Mouse (Mus musculus): ENCODE results near the gene Ip6k1. TPM values are rescaled to one million over a fixed set of nuclear protein-coding genes. Genes with fewer than 3 reads are reported as not detected.

The Ip6k1 gene
- polyA plus RNA-seq, 1 experiment, result 30.8 TPM

GRCm38 (mm10) chr9:107975399-107976386 is 26.6 kb upstream of the Ip6k1 start, which contains the start of gene Uba7:
TSS of gene Uba7 (plus strand) at chr9:107975505.
- Histone ChIP-seq H3K27me3 (ENCODE audit: control insufficient read depth, insufficient read depth, insufficient read length) (no peaks in the 10 kb centered on the region), H3ac (ENCODE audit: control insufficient read depth, insufficient read length, low read depth) (no peak within 1 kb of the TSS), H3K36me3 (ENCODE audit: control insufficient read depth, insufficient read depth) (peaks cover 6% of the 10 kb centered on the region), H3K4me3 (ENCODE audit: insufficient read depth, poor library complexity, severe bottlenecking) (no peak within 1 kb of the TSS), H3K79me3 (ENCODE audit: low read depth) (no peaks in the 10 kb centered on the region), H3K79me2 (ENCODE audit: control insufficient read depth, insufficient read depth) (no peaks in the 10 kb centered on the region)
- TF ChIP-seq USF1 (IDR thresholded peaks at IDR 0.05; ENCODE audit: low read depth) (no peak), CEBPB (IDR thresholded peaks at IDR 0.05; ENCODE audit: low read depth) (no peak), MYOD1 (IDR thresholded peaks at IDR 0.05; ENCODE audit: control insufficient read depth, insufficient read length, low read depth) (no peak), CTCF (IDR thresholded peaks at IDR 0.05; ENCODE audit: control insufficient read depth, insufficient read depth, insufficient read length) (no peak), FOSL1 (IDR thresholded peaks at IDR 0.05; ENCODE audit: insufficient read depth, low read length, poor library complexity, severe bottlenecking) (no peak), MYOG (IDR thresholded peaks at IDR 0.05; ENCODE audit: control insufficient read depth, extremely low read depth, insufficient read length) (no peak), MAX (IDR thresholded peaks at IDR 0.05) (no peak)

- Histone ChIP-seq H3K79me2 (ENCODE audit: control insufficient read depth, insufficient read depth) (no peaks in the 10 kb centered on the region), H3K36me3 (ENCODE audit: control insufficient read depth, insufficient read depth) (no peaks in the 10 kb centered on the region), H3ac (ENCODE audit: control insufficient read depth, insufficient read length, low read depth) (no peak overlapping the region), H3K27me3 (ENCODE audit: control insufficient read depth, insufficient read depth, insufficient read length) (no peaks in the 10 kb centered on the region), H3K4me3 (ENCODE audit: insufficient read depth, poor library complexity, severe bottlenecking) (no peak overlapping the region), H3K79me3 (ENCODE audit: low read depth) (no peaks in the 10 kb centered on the region)
- TF ChIP-seq CTCF (IDR thresholded peaks at IDR 0.05; ENCODE audit: control insufficient read depth, insufficient read depth, insufficient read length) (no peak), USF1 (IDR thresholded peaks at IDR 0.05; ENCODE audit: low read depth) (no peak), MYOG (IDR thresholded peaks at IDR 0.05; ENCODE audit: control insufficient read depth, extremely low read depth, insufficient read length) (no peak), MYOD1 (IDR thresholded peaks at IDR 0.05; ENCODE audit: control insufficient read depth, insufficient read length, low read depth) (no peak), CEBPB (IDR thresholded peaks at IDR 0.05; ENCODE audit: low read depth) (no peak), FOSL1 (IDR thresholded peaks at IDR 0.05; ENCODE audit: insufficient read depth, low read length, poor library complexity, severe bottlenecking) (no peak)
Observed at GRCm38 (mm10) chr9:107978815-107979214, 23.5 kb upstream of the Ip6k1 start.

- TF ChIP-seq MAX (IDR thresholded peaks at IDR 0.05), result no peak
- no peak for TF ChIP-seq FOSL1 (IDR thresholded peaks at IDR 0.05; ENCODE audit: insufficient read depth, low read length, poor library complexity, severe bottlenecking)
- TF ChIP-seq MYOD1 (IDR thresholded peaks at IDR 0.05; ENCODE audit: control insufficient read depth, insufficient read length, low read depth), result no peak
- no peak for TF ChIP-seq MYOG (IDR thresholded peaks at IDR 0.05; ENCODE audit: control insufficient read depth, extremely low read depth, insufficient read length)
- TF ChIP-seq CTCF (IDR thresholded peaks at IDR 0.05; ENCODE audit: control insufficient read depth, insufficient read depth, insufficient read length), result no peak
- TF ChIP-seq CEBPB (IDR thresholded peaks at IDR 0.05; ENCODE audit: low read depth), result no peak
- no peaks in the 10 kb centered on the region for H3K79me2 ChIP-seq (ENCODE audit: control insufficient read depth, insufficient read depth)
- H3K27me3 ChIP-seq (ENCODE audit: control insufficient read depth, insufficient read depth, insufficient read length), result no peaks in the 10 kb centered on the region
- no peaks in the 10 kb centered on the region for H3K36me3 ChIP-seq (ENCODE audit: control insufficient read depth, insufficient read depth)
- no peaks in the 10 kb centered on the region for H3K79me3 ChIP-seq (ENCODE audit: low read depth)
- no peak overlapping the region for H3ac ChIP-seq (ENCODE audit: control insufficient read depth, insufficient read length, low read depth)
- H3K4me3 ChIP-seq (ENCODE audit: insufficient read depth, poor library complexity, severe bottlenecking), result no peak overlapping the region
Observed at GRCm38 (mm10) chr9:107981684-107982605, 20.4 kb upstream of the Ip6k1 start.

- Histone ChIP-seq H3K79me3 (ENCODE audit: low read depth) (no peaks in the 10 kb centered on the region), H3K79me2 (ENCODE audit: control insufficient read depth, insufficient read depth) (no peaks in the 10 kb centered on the region), H3K27me3 (ENCODE audit: control insufficient read depth, insufficient read depth, insufficient read length) (no peaks in the 10 kb centered on the region), H3K4me3 (ENCODE audit: insufficient read depth, poor library complexity, severe bottlenecking) (no peak within 1 kb of the TSS), H3ac (ENCODE audit: control insufficient read depth, insufficient read length, low read depth) (no peak within 1 kb of the TSS), H3K36me3 (ENCODE audit: control insufficient read depth, insufficient read depth) (no peaks in the 10 kb centered on the region)
- TF ChIP-seq MYOD1 (IDR thresholded peaks at IDR 0.05; ENCODE audit: control insufficient read depth, insufficient read length, low read depth), result no peak
- no peak for TF ChIP-seq MAX (IDR thresholded peaks at IDR 0.05)
- no peak for TF ChIP-seq FOSL1 (IDR thresholded peaks at IDR 0.05; ENCODE audit: insufficient read depth, low read length, poor library complexity, severe bottlenecking)
- TF ChIP-seq MYOG (IDR thresholded peaks at IDR 0.05; ENCODE audit: control insufficient read depth, extremely low read depth, insufficient read length), result no peak
- no peak for TF ChIP-seq USF1 (IDR thresholded peaks at IDR 0.05; ENCODE audit: low read depth)
- no peak for TF ChIP-seq CEBPB (IDR thresholded peaks at IDR 0.05; ENCODE audit: low read depth)
- no peak for TF ChIP-seq CTCF (IDR thresholded peaks at IDR 0.05; ENCODE audit: control insufficient read depth, insufficient read depth, insufficient read length)
Observed at GRCm38 (mm10) chr9:107982681-107983346, 19.5 kb upstream of the Ip6k1 start, which contains the start of gene Gm20661. TSS of gene Gm20661 (plus strand) at chr9:107983058.

Data from C2C12 (cell line).